Mouse (Mus musculus) A20 (cell line): ENCODE data around the gene 1700010B08Rik.

ENCODE experiments used
- DNase-seq: peaks from one replicate; pipeline ENCODE4 v3.0.0-alpha.2; 2011; ENCODE audit warnings: low read depth, low spot score

The 1700010B08Rik gene

GRCm38 (mm10) chr2:173770620-173771019, 51.4 kb downstream of the 1700010B08Rik start:
- peak; percentile 90 for DNase-seq
